Mouse (Mus musculus) heart, adult 2 months (tissue): ENCODE data around the gene Tenm3. TPM values are rescaled to one million over a fixed set of nuclear protein-coding genes. Genes with fewer than 3 reads are reported as not detected.
A peak's percentile ranks its signal among the peaks of the same experiment; 100 is the strongest.

Experiments
- DNase-seq, 2 experiments: peaks; one replicate each; pipeline ENCODE4 v3.0.0; 2021
- H3K27ac ChIP-seq: fragments of 200-600 bp; 2 replicates; pipeline ENCODE4 v1.8.1; 2022
- H3K27me3 ChIP-seq: fragments of 200-500 bp; 2 replicates; pipeline ENCODE4 v1.6.1; 2012; ENCODE audit warnings: mild to moderate bottlenecking, low read length, inconsistent platforms, mixed read lengths; ENCODE audit not compliant: control insufficient read depth, insufficient read depth
- H3K36me3 ChIP-seq: fragments of 200-500 bp; 2 replicates; pipeline ENCODE4 v1.6.1; 2012; ENCODE audit warnings: low read length, inconsistent platforms; ENCODE audit not compliant: control insufficient read depth, insufficient read depth
- H3K4me1 ChIP-seq: fragments of 200-500 bp; 2 replicates; pipeline ENCODE4 v1.6.1; 2011; ENCODE audit warnings: low read length; ENCODE audit not compliant: control insufficient read depth, insufficient read depth
- H3K4me3 ChIP-seq: fragments of 200-600 bp; 2 replicates; pipeline ENCODE4 v1.8.1; 2022
- H3K79me2 ChIP-seq: fragments of 200-500 bp; replicated peaks from 2 replicates; pipeline ENCODE4 v1.6.1; 2012; ENCODE audit warnings: mild to moderate bottlenecking, inconsistent platforms, low read length, moderate library complexity, mixed read lengths; ENCODE audit not compliant: control insufficient read depth, insufficient read depth
- H3K9ac ChIP-seq: fragments of 200-500 bp; 2 replicates; pipeline ENCODE4 v1.6.1; 2012; ENCODE audit warnings: low read depth, mild to moderate bottlenecking, control low read depth, inconsistent platforms, low read length, mixed read lengths
- CTCF ChIP-seq: fragments of 200-600 bp; IDR thresholded peaks from 2 replicates; pipeline ENCODE4 v1.8.1; 2022; ENCODE audit warnings: antibody characterized with exemption, mild to moderate bottlenecking, moderate library complexity
- EP300 ChIP-seq: fragments of 200-500 bp; IDR thresholded peaks from 2 replicates; pipeline ENCODE4 v1.6.1; 2011; ENCODE audit warnings: low read depth, low read length, control low read depth; ENCODE audit not compliant: insufficient read depth
- POLR2A ChIP-seq: fragments of 200-500 bp; IDR thresholded peaks from 2 replicates; pipeline ENCODE4 v1.6.1; 2011; ENCODE audit warnings: mild to moderate bottlenecking, low read depth, low read length, control low read depth; ENCODE audit not compliant: insufficient read depth
- WGBS: fragments of 180-500 bp; shearing (Covaris S2); methylation state at CpG from one replicate; pipeline ENCODE4 v1.1.7; 2018; 5-methylcytosine and 5-hydroxymethylcytosine counted together
- intact Hi-C: fragments of 180-260 bp; cut with DNase I; formaldehyde crosslinking; loops from one replicate; pipeline ENCODE4 v1.15.1; 2025
- polyA plus RNA-seq: library from polyadenylated mRNA; depleted of rRNA; stranded (reverse); fragments of >200 nt; gene quantifications from 2 replicates; pipeline ENCODE4 v1.2.3, GENCODE M21; 2012
- total RNA-seq, 2 experiments: library from RNA; stranded (reverse); gene quantifications; 2 replicates each; pipeline ENCODE4 v1.2.3; 2021

The Tenm3 gene
- total and polyA plus RNA-seq, 3 experiments: 2.0 to 3.8 (median 2.2) TPM

GRCm38 (mm10) chr8:48477371-48477935 lies 366.3 kb downstream of the Tenm3 start:
- intact Hi-C loops: no loop called here
- WGBS: 82% methylated on average over 8 of the region's 8 CpGs

DNA sequence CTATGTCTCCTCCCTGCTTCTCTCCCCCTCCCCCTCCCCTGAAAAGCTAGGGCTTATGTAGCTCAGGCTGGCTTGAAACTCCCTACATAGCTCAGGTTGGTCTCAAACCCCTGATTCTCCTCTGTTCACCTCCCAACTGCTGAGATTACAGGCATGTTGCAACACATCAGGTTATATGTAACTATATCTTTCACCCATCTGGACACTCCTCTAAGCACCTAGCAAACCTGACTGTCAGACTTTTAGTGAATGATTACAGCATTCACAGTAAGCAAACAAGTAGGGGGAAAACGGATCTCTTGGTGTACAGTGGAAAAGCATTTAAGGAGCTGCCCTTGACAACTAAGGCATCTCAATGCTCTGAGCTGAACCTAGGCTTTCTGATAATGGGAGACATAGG lies 366.9 kb downstream of the Tenm3 start:
- Histone ChIP-seq H3K79me2 (no peaks in the 10 kb centered on the region), H3K36me3 (no peaks in the 10 kb centered on the region), H3K27ac (no peak overlapping the region), H3K9ac (no peak overlapping the region), H3K4me1 (no peaks in the 10 kb centered on the region), H3K4me3 (no peak overlapping the region), H3K27me3 (no peaks in the 10 kb centered on the region)
- intact Hi-C loops: no loop called here
- no peak for DNase-seq
- no peak for TF ChIP-seq CTCF
- TF ChIP-seq EP300: no peak
- TF ChIP-seq POLR2A: no peak
- WGBS: 67% methylated on average over 1 of the region's 1 CpGs

More at GRCm38 (mm10) chr8:48477371-48477935, 366.3 kb downstream of the Tenm3 start:
- Histone ChIP-seq H3K27me3 (no peaks in the 10 kb centered on the region), H3K79me2 (no peaks in the 10 kb centered on the region), H3K27ac (no peak overlapping the region), H3K4me1 (no peaks in the 10 kb centered on the region), H3K36me3 (no peaks in the 10 kb centered on the region), H3K9ac (no peak overlapping the region), H3K4me3 (no peak overlapping the region)
- DNase-seq: no peak
- TF ChIP-seq EP300: no peak
- TF ChIP-seq CTCF: no peak
- no peak for TF ChIP-seq POLR2A

DNA sequence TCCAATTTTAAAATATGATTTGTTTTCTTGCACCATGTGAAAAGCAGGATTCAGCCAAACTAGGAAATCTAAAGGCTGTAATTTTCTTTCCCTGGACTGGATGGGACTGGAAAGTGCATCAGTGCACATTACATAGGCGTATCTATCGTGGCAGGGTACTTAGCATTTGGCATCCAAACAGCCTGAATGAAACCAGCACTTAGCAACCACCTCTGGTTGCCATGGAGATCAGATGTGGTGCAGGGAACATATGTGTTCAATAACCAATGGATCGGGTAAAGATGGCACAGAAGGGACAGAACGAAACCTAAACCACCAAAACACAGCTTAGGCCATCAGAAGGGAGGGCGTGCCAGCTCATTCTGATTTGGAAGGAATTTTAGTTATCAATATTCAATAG lies 376.1 kb downstream of the Tenm3 start:
- 93% methylated on average over 5 of the region's 5 CpGs for WGBS

DNA sequence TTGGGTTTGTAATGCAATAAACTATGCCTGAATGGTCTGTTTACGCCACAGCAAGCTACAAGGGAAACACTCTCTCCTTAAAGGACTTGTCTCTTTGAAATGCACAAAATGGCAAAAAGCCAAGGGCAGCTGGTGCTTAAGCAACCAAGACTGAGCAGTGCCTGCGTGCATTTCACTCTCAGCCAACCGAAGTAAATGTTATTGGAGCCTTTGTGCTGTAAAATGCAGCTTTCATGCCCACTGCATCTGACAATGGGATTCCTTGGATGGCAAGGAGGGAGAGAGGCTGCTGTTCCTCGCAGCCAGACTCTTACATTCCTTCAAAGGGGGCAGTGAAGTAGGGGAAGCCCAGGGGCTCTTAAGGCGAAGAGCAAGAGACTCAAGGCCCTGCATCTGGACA lies 385.4 kb downstream of the Tenm3 start:
- no peak for DNase-seq
- 42% methylated on average over 5 of the region's 5 CpGs for WGBS
- TF ChIP-seq EP300 (no peak), POLR2A (no peak), CTCF (no peak)
- no peaks in the 10 kb centered on the region for H3K27me3 ChIP-seq
- H3K36me3 ChIP-seq: no peaks in the 10 kb centered on the region
- H3K4me1 ChIP-seq: no peaks in the 10 kb centered on the region
- H3K4me3 ChIP-seq: no peak overlapping the region
- no peak overlapping the region for H3K27ac ChIP-seq
- no peak overlapping the region for H3K9ac ChIP-seq
- no peaks in the 10 kb centered on the region for H3K79me2 ChIP-seq
- intact Hi-C loops: no loop called here

More for the DNA sequence above, 376.1 kb downstream of the Tenm3 start:
- Histone ChIP-seq H3K4me3 (no peak overlapping the region), H3K4me1 (no peaks in the 10 kb centered on the region), H3K27ac (no peak overlapping the region), H3K36me3 (no peaks in the 10 kb centered on the region), H3K27me3 (no peaks in the 10 kb centered on the region), H3K79me2 (no peaks in the 10 kb centered on the region), H3K9ac (no peak overlapping the region)
- intact Hi-C loops: no loop called here
- no peak for DNase-seq
- TF ChIP-seq CTCF: no peak
- no peak for TF ChIP-seq POLR2A
- no peak for TF ChIP-seq EP300

- no peak for DNase-seq
- no peak overlapping the region for H3K27ac ChIP-seq
- intact Hi-C loops: no loop called here
- no peak overlapping the region for H3K4me3 ChIP-seq
- no peaks in the 10 kb centered on the region for H3K4me1 ChIP-seq
- no peaks in the 10 kb centered on the region for H3K36me3 ChIP-seq
- no peaks in the 10 kb centered on the region for H3K79me2 ChIP-seq
- no peak overlapping the region for H3K9ac ChIP-seq
- WGBS: 66% methylated on average over 22 of the region's 22 CpGs
- H3K27me3 ChIP-seq: no peaks in the 10 kb centered on the region
- TF ChIP-seq CTCF (no peak), POLR2A (no peak), EP300 (no peak)
These were observed 387.2 kb downstream of the Tenm3 start for GRCm38 (mm10) chr8:48456328-48457124.

- peak; percentile 5 to 20 for DNase-seq
- no peaks in the 10 kb centered on the region; the same call in 1 of the 2 replicates for H3K4me1 ChIP-seq
These were observed 392.5 kb downstream of the Tenm3 start for GRCm38 (mm10) chr8:48451247-48451635.

More at GRCm38 (mm10) chr8:48451247-48451635, 392.5 kb downstream of the Tenm3 start:
- Histone ChIP-seq H3K9ac (no peak overlapping the region), H3K4me3 (no peak overlapping the region), H3K36me3 (no peaks in the 10 kb centered on the region), H3K79me2 (no peaks in the 10 kb centered on the region), H3K27ac (no peak overlapping the region), H3K27me3 (no peaks in the 10 kb centered on the region)
- intact Hi-C loops: no loop called here
- TF ChIP-seq CTCF (no peak), POLR2A (no peak), EP300 (no peak)
- 51% methylated on average over 7 of the region's 7 CpGs for WGBS
